In the genomic region with DNA sequence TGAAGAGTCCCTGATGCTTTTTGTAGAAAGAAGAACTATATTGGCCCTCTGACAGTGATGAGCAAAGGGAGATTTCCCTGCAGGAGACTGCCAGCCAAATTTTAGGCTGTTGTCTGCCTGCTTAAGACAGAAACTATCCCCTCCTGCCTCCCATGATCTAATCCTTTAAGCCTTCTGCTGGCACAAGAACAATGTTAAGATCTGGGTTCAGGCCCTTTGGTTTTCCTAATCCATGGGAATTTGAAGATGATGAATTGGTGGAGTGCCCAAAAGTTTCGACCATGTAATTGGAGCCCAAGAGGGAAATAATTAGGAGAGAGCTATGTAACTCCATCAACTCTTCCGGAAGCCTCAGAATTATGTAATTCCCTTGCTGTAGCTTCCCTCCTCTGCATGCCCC, we compare ENCODE assay signal across 14 mouse cellular contexts.
DNase-seq lines count a peak whose midpoint lies in the region; ATAC-seq and TF ChIP-seq lines count a peak whose summit lies in the region.
"Had no signal": no experiment of that assay in that cellular context is flagged by ENCODE, and none has a peak within 500 bp of the region (broad histone marks: within the 10 kb centered on the region; RNA-seq: fewer than 3 reads in every experiment).

No protein-coding gene starts in this region.

- no peak overlapping the region for H3K4me3 ChIP-seq in hindbrain, embryonic 16.5 days (ENCODE audit: low read length)
- no peak overlapping the region for H3K4me3 ChIP-seq in hindbrain, embryonic 11.5 days (ENCODE audit: low read depth, low read length)
- H3K4me3 ChIP-seq in heart, embryonic 11.5 days (ENCODE audit: low read depth, low read length): no peak overlapping the region
- no peak overlapping the region for H3K4me3 ChIP-seq in intestine, postnatal 0 days (ENCODE audit: low read depth, low read length)
- H3K4me3 ChIP-seq: erythroblast, embryonic 14.5 days; hindbrain, embryonic 15.5 days had no signal

- no peak overlapping the region for H3K27ac ChIP-seq in hindbrain, embryonic 16.5 days (ENCODE audit: low read depth, low read length)
- no peak overlapping the region for H3K27ac ChIP-seq in hindbrain, embryonic 11.5 days (ENCODE audit: low read depth, low read length)
- peak overlapping the region; percentile 91; the same call in 1 of the 2 replicates for H3K27ac ChIP-seq in heart, embryonic 11.5 days (ENCODE audit: low read depth, low read length)
- H3K27ac ChIP-seq in intestine, postnatal 0 days (ENCODE audit: low read depth, low read length): no peak overlapping the region
- H3K27ac ChIP-seq: hindbrain, embryonic 15.5 days had no signal

- no peak for DNase-seq in hindbrain, embryonic 11.5 days (ENCODE audit: low spot score)
- peak; percentile 19 for DNase-seq in urinary bladder, postnatal 14 days (ENCODE audit: low spot score)
- DNase-seq in urinary bladder, postnatal 36 days (ENCODE audit: low spot score in 2 of 2): no peak
- DNase-seq in adrenal gland, adult 18-20 months (ENCODE audit: low spot score in 2 of 2): no peak
- DNase-seq: adrenal gland, postnatal 25 days; cerebellum, adult 11 months; kidney, adult 9 months; right cerebral cortex, postnatal 14 days; thymus, postnatal 25 days had no signal

- TF ChIP-seq CTCF in intestine, postnatal 0 days (IDR thresholded peaks at IDR 0.05; ENCODE audit: low read depth): no peak

- H3K27me3 ChIP-seq in hindbrain, embryonic 16.5 days (replicated peaks; ENCODE audit: control insufficient read depth, insufficient read depth, low read length): no peaks in the 10 kb centered on the region
- H3K27me3 ChIP-seq in hindbrain, embryonic 11.5 days (ENCODE audit: control insufficient read depth, insufficient read depth, low read length): no peaks in the 10 kb centered on the region
- no peaks in the 10 kb centered on the region for H3K27me3 ChIP-seq in heart, embryonic 11.5 days (ENCODE audit: control insufficient read depth, insufficient read depth, low read length)
- no peaks in the 10 kb centered on the region for H3K27me3 ChIP-seq in intestine, postnatal 0 days (replicated peaks; ENCODE audit: control insufficient read depth, insufficient read depth, low read length)
- H3K27me3 ChIP-seq: hindbrain, embryonic 15.5 days had no signal

- peak; percentile 26; the same call in 1 of the 2 replicates for ATAC-seq in hindbrain, embryonic 16.5 days
- ATAC-seq in hindbrain, embryonic 11.5 days (ENCODE audit: low FRiP score): no peak
- no peak for ATAC-seq in heart, embryonic 11.5 days (replicated peaks; ENCODE audit: insufficient number of reproducible peaks, low FRiP score, low TSS enrichment)
- no peak for ATAC-seq in intestine, postnatal 0 days

- H3K9me3 ChIP-seq in hindbrain, embryonic 16.5 days (ENCODE audit: control insufficient read depth, low read length): 0 out of 2 replicates have a peak, but pooled peaks cover 1% of the 10 kb centered on the region
- no peaks in the 10 kb centered on the region for H3K9me3 ChIP-seq in hindbrain, embryonic 11.5 days (ENCODE audit: control insufficient read depth, low read length)
- peaks cover under 1% of the 10 kb centered on the region; the same call in 1 of the 2 replicates for H3K9me3 ChIP-seq in heart, embryonic 11.5 days (replicated peaks; ENCODE audit: control insufficient read depth, low read length)
- no peaks in the 10 kb centered on the region for H3K9me3 ChIP-seq in intestine, postnatal 0 days (ENCODE audit: control insufficient read depth)
- H3K9me3 ChIP-seq: hindbrain, embryonic 15.5 days had no signal

- no peaks in the 10 kb centered on the region for H3K36me3 ChIP-seq in hindbrain, embryonic 16.5 days (ENCODE audit: control insufficient read depth, insufficient read depth, low read length)
- no peaks in the 10 kb centered on the region for H3K36me3 ChIP-seq in hindbrain, embryonic 11.5 days (ENCODE audit: control insufficient read depth, insufficient read depth, low read length)
- H3K36me3 ChIP-seq in heart, embryonic 11.5 days (ENCODE audit: control insufficient read depth, insufficient read depth, low read length): no peaks in the 10 kb centered on the region
- H3K36me3 ChIP-seq in intestine, postnatal 0 days (ENCODE audit: control insufficient read depth, insufficient read depth): no peaks in the 10 kb centered on the region
- H3K36me3 ChIP-seq: hindbrain, embryonic 15.5 days had no signal

- WGBS in hindbrain, embryonic 16.5 days: 59% methylated on average over 2 of the region's 2 CpGs
- 75% methylated on average over 2 of the region's 2 CpGs for WGBS in hindbrain, embryonic 11.5 days
- WGBS in heart, embryonic 11.5 days (ENCODE audit: insufficient replicate concordance): 79% methylated on average over 2 of the region's 2 CpGs
- 69% methylated on average over 2 of the region's 2 CpGs for WGBS in intestine, postnatal 0 days

- H3K9ac ChIP-seq in hindbrain, embryonic 16.5 days (ENCODE audit: low read depth, low read length): no peak overlapping the region
- H3K9ac ChIP-seq in hindbrain, embryonic 11.5 days (ENCODE audit: low read depth, low read length): no peak overlapping the region
- no peak overlapping the region for H3K9ac ChIP-seq in heart, embryonic 11.5 days (ENCODE audit: low read depth, low read length)
- no peak overlapping the region for H3K9ac ChIP-seq in intestine, postnatal 0 days (ENCODE audit: low read depth, low read length)
- H3K9ac ChIP-seq: hindbrain, embryonic 15.5 days had no signal

- no peak overlapping the region for H3K4me2 ChIP-seq in hindbrain, embryonic 16.5 days (ENCODE audit: low read length)
- H3K4me2 ChIP-seq in hindbrain, embryonic 11.5 days (replicated peaks; ENCODE audit: low read depth, low read length): no peak overlapping the region
- no peak overlapping the region for H3K4me2 ChIP-seq in heart, embryonic 11.5 days
- no peak overlapping the region for H3K4me2 ChIP-seq in intestine, postnatal 0 days (replicated peaks; ENCODE audit: low read depth)
- H3K4me2 ChIP-seq: hindbrain, embryonic 15.5 days had no signal

- H3K4me1 ChIP-seq in hindbrain, embryonic 16.5 days (ENCODE audit: control insufficient read depth, insufficient read depth, low read depth, low read length): no peaks in the 10 kb centered on the region; the same call in 1 of the 2 replicates
- H3K4me1 ChIP-seq in hindbrain, embryonic 11.5 days (replicated peaks; ENCODE audit: control insufficient read depth, insufficient read depth, low read length): no peaks in the 10 kb centered on the region
- peaks cover 14% of the 10 kb centered on the region; the same call in 1 of the 2 replicates for H3K4me1 ChIP-seq in heart, embryonic 11.5 days (ENCODE audit: control insufficient read depth, insufficient read depth, low read length)
- H3K4me1 ChIP-seq in intestine, postnatal 0 days (replicated peaks; ENCODE audit: control insufficient read depth, insufficient read depth, low read length): no peaks in the 10 kb centered on the region
